Mouse (Mus musculus): Measurements from ENCODE around the gene Mbnl2. TPM values are rescaled to one million over a fixed set of nuclear protein-coding genes. Genes with fewer than 3 reads are reported as not detected.

The Mbnl2 gene
- polyA plus RNA-seq, 1 experiment from 2014 or later: 129 TPM

DNA sequence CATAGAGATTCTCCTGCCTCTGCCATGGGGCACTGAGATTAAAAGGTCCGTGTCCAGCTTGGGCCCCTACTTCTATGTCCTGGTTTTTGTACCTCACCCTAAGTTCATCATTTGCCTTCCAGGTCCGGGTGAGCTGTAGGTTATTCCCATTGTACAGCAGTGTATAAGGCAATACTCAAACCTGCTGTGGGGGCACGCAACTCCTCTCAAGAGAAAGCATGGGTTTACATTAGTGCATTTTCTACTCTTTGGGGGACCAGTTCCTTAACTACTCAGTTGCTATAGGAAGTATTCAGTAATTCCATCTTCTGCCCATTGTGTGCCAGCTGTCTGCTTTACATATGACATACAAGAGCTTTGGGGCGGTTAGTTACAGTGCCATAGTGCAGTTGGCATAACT, 205.5 kb downstream of the Mbnl2 start:
- no peak overlapping the region for H3K4me3 ChIP-seq (ENCODE audit: control insufficient read depth in 1 of 2, insufficient read depth in 1 of 2, low read depth in 1 of 2, low read length in 2 of 2)
- no peak overlapping the region for H3K27ac ChIP-seq (replicated peaks in 1 of 2; ENCODE audit: control insufficient read depth in 1 of 2, insufficient read depth in 1 of 2, low read depth in 2 of 2, low read length in 2 of 2)
- no peak for ATAC-seq (ENCODE audit: insufficient number of reproducible peaks, insufficient read depth, low FRiP score, low read depth)
- H3K27me3 ChIP-seq (ENCODE audit: control insufficient read depth, insufficient read depth, low read length): no peaks in the 10 kb centered on the region
- peak overlapping the region; percentile 73; the same call in 1 of the 2 replicates for H3K4me2 ChIP-seq (ENCODE audit: low read length)
- peaks cover 3 to 7% of the 10 kb centered on the region in 2 experiments; a peak in 2 of 4 replicates for H3K4me1 ChIP-seq (ENCODE audit: control insufficient read depth in 2 of 2, insufficient read depth in 2 of 2, low read length in 2 of 2)
- peaks cover 6% of the 10 kb centered on the region; the same call in 1 of the 2 replicates for H3K36me3 ChIP-seq (ENCODE audit: control insufficient read depth, insufficient read depth, low read length)
- H3K9me3 ChIP-seq (ENCODE audit: control insufficient read depth, low read length): no peaks in the 10 kb centered on the region
- H3K9ac ChIP-seq (ENCODE audit: low read length): no peak overlapping the region
- WGBS: 89% methylated on average over 4 of the region's 4 CpGs

Other genes with a start within 250 kb of the Mbnl2 start
- not detected in 2 replicates for gene Oxgr1, start 233.2 kb upstream of the Mbnl2 start, polyA plus RNA-seq (2014; fragmentation: Nextera tagmentation; extraction: Ambion mirVana)
- gene Rap2a, start 202.8 kb downstream of the Mbnl2 start, polyA plus RNA-seq (2014; fragmentation: Nextera tagmentation; extraction: Ambion mirVana): 14.5 and 14.9 TPM in 2 replicates

Data from heart, embryonic 14.5 days (tissue).